Mouse (Mus musculus): ENCODE measurements around the gene Nup188.

- TF ChIP-seq CTCF (IDR thresholded peaks at IDR 0.05; ENCODE audit: borderline replicate concordance, insufficient read depth, low read length) (no peak), POLR2A (IDR thresholded peaks at IDR 0.05; ENCODE audit: low read depth, low read length) (no peak)
Measured at GRCm38 (mm10) chr2:30377721-30378120, 91.5 kb downstream of the Nup188 start.

Data from embryonic fibroblast, embryonic 13.5 days (primary cell).